ENCODE assay signal across 8 mouse cellular contexts in genomic region chr8:57503641-57504040, GRCm38 (mm10). TPM values are rescaled to one million over a fixed set of nuclear protein-coding genes. Genes with fewer than 3 reads are reported as not detected.
DNase-seq lines count a peak whose midpoint lies in the region; ATAC-seq and TF ChIP-seq lines count a peak whose summit lies in the region.

No protein-coding gene starts in this region.

- no peak overlapping the region for H3K4me3 ChIP-seq in hindbrain, embryonic 10.5 days
- H3K4me3 ChIP-seq in hindbrain, embryonic 12.5 days = no peak overlapping the region
- no peak overlapping the region for H3K4me3 ChIP-seq in limb, embryonic 12.5 days (replicated peaks)
- no peak overlapping the region for H3K4me3 ChIP-seq in neural tube, embryonic 12.5 days
- H3K4me3 ChIP-seq in thymus, adult 2 months (ENCODE audit: control insufficient read depth, insufficient read depth, low read length) = no peak overlapping the region

- H3K9me3 ChIP-seq in hindbrain, embryonic 10.5 days = no peaks in the 10 kb centered on the region
- no peaks in the 10 kb centered on the region for H3K9me3 ChIP-seq in hindbrain, embryonic 12.5 days (replicated peaks)
- H3K9me3 ChIP-seq in limb, embryonic 12.5 days = no peaks in the 10 kb centered on the region
- H3K9me3 ChIP-seq in neural tube, embryonic 12.5 days = no peaks in the 10 kb centered on the region

- DNase-seq in hindbrain, embryonic 10.5 days (ENCODE audit: low spot score) = peak; percentile 77
- peak; percentile 45 for DNase-seq in adipocyte (ENCODE audit: low spot score)
- DNase-seq in embryo, embryonic 10.5 days (ENCODE audit: low spot score) = peak; percentile 83
- DNase-seq in thymus, adult 2 months = peak; percentile 88

- H3K4me2 ChIP-seq in hindbrain, embryonic 12.5 days (replicated peaks) = no peak overlapping the region
- H3K4me2 ChIP-seq in limb, embryonic 12.5 days = no peak overlapping the region
- no peak overlapping the region for H3K4me2 ChIP-seq in neural tube, embryonic 12.5 days (replicated peaks)

- TF ChIP-seq POLR2A in thymus, adult 2 months (IDR thresholded peaks at IDR 0.05; ENCODE audit: control insufficient read depth, extremely low read depth, insufficient read depth, low read length, poor library complexity) = no peak

- peaks cover 7% of the 10 kb centered on the region; the same call in 1 of the 2 replicates for H3K4me1 ChIP-seq in hindbrain, embryonic 10.5 days (replicated peaks)
- peaks cover 6% of the 10 kb centered on the region; the same call in 1 of the 2 replicates for H3K4me1 ChIP-seq in hindbrain, embryonic 12.5 days
- no peaks in the 10 kb centered on the region for H3K4me1 ChIP-seq in limb, embryonic 12.5 days (replicated peaks)
- H3K4me1 ChIP-seq in neural tube, embryonic 12.5 days = 0 out of 2 replicates have a peak, but pooled peaks cover 3% of the 10 kb centered on the region
- no peaks in the 10 kb centered on the region for H3K4me1 ChIP-seq in thymus, adult 2 months (replicated peaks; ENCODE audit: control insufficient read depth, insufficient read depth, low read length)

- no peak for ATAC-seq in hindbrain, embryonic 12.5 days (ENCODE audit: low FRiP score)
- peak; percentile 88 to 90 for ATAC-seq in hematopoietic stem cell, adult 5-6 weeks (replicated peaks in 1 of 2; ENCODE audit: insufficient read depth in 1 of 2, low FRiP score in 2 of 2, low TSS enrichment in 1 of 2, low read depth in 1 of 2, poor library complexity in 2 of 2, severe bottlenecking in 2 of 2)
- 0 out of 2 replicates have a peak, but pooled peaks have one; percentile 52 for ATAC-seq in limb, embryonic 12.5 days (ENCODE audit: insufficient number of reproducible peaks, insufficient read depth, low FRiP score, low TSS enrichment, low read depth)
- peak; percentile 56 for ATAC-seq in neural tube, embryonic 12.5 days (ENCODE audit: low FRiP score, low read depth)

- 0 out of 2 replicates have a peak overlapping the region, but pooled peaks have one; percentile 45 for H3K27ac ChIP-seq in hindbrain, embryonic 10.5 days
- H3K27ac ChIP-seq in hindbrain, embryonic 12.5 days = no peak overlapping the region
- H3K27ac ChIP-seq in limb, embryonic 12.5 days = no peak overlapping the region
- no peak overlapping the region for H3K27ac ChIP-seq in neural tube, embryonic 12.5 days
- no peak overlapping the region for H3K27ac ChIP-seq in thymus, adult 2 months (ENCODE audit: control insufficient read depth, insufficient read depth, low read length)

- 54% methylated on average over 5 of the region's 5 CpGs for WGBS in hindbrain, embryonic 10.5 days
- 49% methylated on average over 5 of the region's 5 CpGs for WGBS in hindbrain, embryonic 12.5 days
- WGBS in limb, embryonic 12.5 days = 55% methylated on average over 5 of the region's 5 CpGs
- WGBS in neural tube, embryonic 12.5 days = 57% methylated on average over 5 of the region's 5 CpGs
- 34% methylated on average over 5 of the region's 5 CpGs for WGBS in thymus, adult 2 months

- no peaks in the 10 kb centered on the region for H3K27me3 ChIP-seq in hindbrain, embryonic 10.5 days (ENCODE audit: insufficient read depth, poor library complexity, severe bottlenecking)
- no peaks in the 10 kb centered on the region for H3K27me3 ChIP-seq in hindbrain, embryonic 12.5 days
- no peaks in the 10 kb centered on the region for H3K27me3 ChIP-seq in limb, embryonic 12.5 days
- no peaks in the 10 kb centered on the region for H3K27me3 ChIP-seq in neural tube, embryonic 12.5 days (replicated peaks)
- no peaks in the 10 kb centered on the region for H3K27me3 ChIP-seq in thymus, adult 2 months (ENCODE audit: control insufficient read depth, insufficient read depth, low read length)

- H3K36me3 ChIP-seq in hindbrain, embryonic 10.5 days = 0 out of 2 replicates have a peak, but pooled peaks cover 3% of the 10 kb centered on the region
- H3K36me3 ChIP-seq in hindbrain, embryonic 12.5 days = no peaks in the 10 kb centered on the region
- H3K36me3 ChIP-seq in limb, embryonic 12.5 days = no peaks in the 10 kb centered on the region
- H3K36me3 ChIP-seq in neural tube, embryonic 12.5 days = no peaks in the 10 kb centered on the region
- H3K36me3 ChIP-seq in thymus, adult 2 months (ENCODE audit: control insufficient read depth, insufficient read depth, low read length) = no peaks in the 10 kb centered on the region

- TF ChIP-seq CTCF in thymus, adult 2 months (IDR thresholded peaks at IDR 0.05; ENCODE audit: borderline replicate concordance, control insufficient read depth, extremely low read depth, insufficient read depth, low read length, poor library complexity) = no peak

- no peak overlapping the region for H3K9ac ChIP-seq in hindbrain, embryonic 12.5 days
- H3K9ac ChIP-seq in limb, embryonic 12.5 days (replicated peaks) = no peak overlapping the region
- H3K9ac ChIP-seq in neural tube, embryonic 12.5 days = no peak overlapping the region

RNA-seq across cellular contexts. Expression of gene Hmgb2, which starts 8.1 kb away (rescaled TPM):
- 389 and 567 TPM in 2 replicates for polyA plus RNA-seq in hindbrain, embryonic 10.5 days (2016; fragmentation: Nextera tagmentation; extraction: Ambion mirVana)
- 331 and 384 TPM in 2 replicates for polyA plus RNA-seq in hindbrain, embryonic 12.5 days (2016; fragmentation: Nextera tagmentation; extraction: Ambion mirVana)
- 367 and 434 TPM in 2 replicates for total RNA-seq in hematopoietic stem cell, adult 5-6 weeks (2017)
- 584 and 630 TPM in 2 replicates for polyA plus RNA-seq in limb, embryonic 12.5 days (2016; fragmentation: Nextera tagmentation; extraction: Ambion mirVana)
- polyA plus RNA-seq in neural tube, embryonic 12.5 days (2016; fragmentation: Nextera tagmentation; extraction: Ambion mirVana) = 387 and 409 TPM in 2 replicates
- polyA plus RNA-seq in thymus, adult 2 months (2012; rRNA removed) = 64.0 and 93.8 TPM in 2 replicates

RNA-seq across cellular contexts. Expression of gene Sap30, which starts 16.0 kb away (rescaled TPM):
- 81.9 and 97.8 TPM in 2 replicates for polyA plus RNA-seq in hindbrain, embryonic 10.5 days (2016; fragmentation: Nextera tagmentation; extraction: Ambion mirVana)
- 89.9 and 90.4 TPM in 2 replicates for polyA plus RNA-seq in hindbrain, embryonic 12.5 days (2016; fragmentation: Nextera tagmentation; extraction: Ambion mirVana)
- 40.9 and 55.7 TPM in 2 replicates for total RNA-seq in hematopoietic stem cell, adult 5-6 weeks (2017)
- polyA plus RNA-seq in limb, embryonic 12.5 days (2016; fragmentation: Nextera tagmentation; extraction: Ambion mirVana) = 79.7 and 87.7 TPM in 2 replicates
- 101 and 105 TPM in 2 replicates for polyA plus RNA-seq in neural tube, embryonic 12.5 days (2016; fragmentation: Nextera tagmentation; extraction: Ambion mirVana)
- 19.4 and 27.6 TPM in 2 replicates for polyA plus RNA-seq in thymus, adult 2 months (2012; rRNA removed)

RNA-seq across cellular contexts. Expression of gene Scrg1, which starts 47.9 kb away (rescaled TPM):
- 0.61 and 0.90 TPM in 2 replicates for polyA plus RNA-seq in hindbrain, embryonic 10.5 days (2016; fragmentation: Nextera tagmentation; extraction: Ambion mirVana)
- polyA plus RNA-seq in hindbrain, embryonic 12.5 days (2016; fragmentation: Nextera tagmentation; extraction: Ambion mirVana) = 1.5 and 1.6 TPM in 2 replicates
- total RNA-seq in hematopoietic stem cell, adult 5-6 weeks (2017) = 2.4 TPM in 1 of 2 replicates, not detected in the other
- polyA plus RNA-seq in limb, embryonic 12.5 days (2016; fragmentation: Nextera tagmentation; extraction: Ambion mirVana) = 3.9 and 4.4 TPM in 2 replicates
- 2.0 and 2.1 TPM in 2 replicates for polyA plus RNA-seq in neural tube, embryonic 12.5 days (2016; fragmentation: Nextera tagmentation; extraction: Ambion mirVana)
- polyA plus RNA-seq in thymus, adult 2 months (2012; rRNA removed) = 0.16 TPM in 1 of 2 replicates, not detected in the other
